Mouse (Mus musculus): Measurements from ENCODE around the gene Zfp335.

- TF ChIP-seq CTCF (IDR thresholded peaks at IDR 0.05; ENCODE audit: borderline replicate concordance, extremely low read depth, insufficient read depth, insufficient read length) (no peak), POLR2A (IDR thresholded peaks at IDR 0.05; ENCODE audit: borderline replicate concordance, extremely low read depth, insufficient read depth, insufficient read length, poor library complexity, severe bottlenecking) (no peak)
Observed at GRCm38 (mm10) chr2:164901380-164901779, 10.2 kb downstream of the Zfp335 start.

All from brain, embryonic 14.5 days (tissue).